Mouse (Mus musculus) natural killer cell, adult 2 months (primary cell): ENCODE measurements around the gene Lmo3.

Experiments
- DNase-seq, 2 experiments: peaks; one replicate each; pipeline ENCODE4 v3.0.0; 2022; ENCODE audit warnings: low spot score in 2 of 2

Lmo3 gene

DNA sequence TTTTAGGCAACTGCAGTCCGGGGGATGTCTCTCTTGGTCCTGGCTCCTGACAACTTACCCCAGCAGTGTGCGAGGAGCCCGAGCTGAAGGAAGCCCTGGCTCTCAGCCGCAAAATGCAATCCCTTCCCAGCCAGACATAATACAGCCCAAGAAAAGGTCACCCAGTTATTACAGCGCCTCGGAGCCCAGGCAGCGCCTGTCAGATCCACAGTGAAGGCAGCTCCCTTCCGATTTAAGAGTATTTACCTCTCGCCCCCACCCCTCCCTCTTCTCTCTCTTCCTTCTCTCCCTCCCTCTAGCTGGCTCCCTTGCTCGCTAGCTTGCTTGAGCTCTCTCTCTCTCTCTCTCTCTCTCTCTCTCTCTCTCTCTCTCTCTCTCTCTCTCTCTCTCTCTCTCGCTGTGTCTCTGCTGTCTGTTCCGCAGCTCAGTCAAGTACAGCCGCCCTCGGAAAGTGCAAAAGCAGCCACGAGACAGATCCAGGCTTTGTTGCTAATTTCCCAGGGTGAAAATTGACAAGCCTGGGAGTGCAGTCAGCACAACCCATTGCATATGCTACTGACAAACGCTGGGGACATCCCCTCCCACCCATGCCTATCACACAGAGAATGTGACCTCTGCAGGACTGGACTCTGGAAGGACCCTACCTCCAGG, 159.0 kb downstream of the Lmo3 start:
- no peak for DNase-seq

DNA sequence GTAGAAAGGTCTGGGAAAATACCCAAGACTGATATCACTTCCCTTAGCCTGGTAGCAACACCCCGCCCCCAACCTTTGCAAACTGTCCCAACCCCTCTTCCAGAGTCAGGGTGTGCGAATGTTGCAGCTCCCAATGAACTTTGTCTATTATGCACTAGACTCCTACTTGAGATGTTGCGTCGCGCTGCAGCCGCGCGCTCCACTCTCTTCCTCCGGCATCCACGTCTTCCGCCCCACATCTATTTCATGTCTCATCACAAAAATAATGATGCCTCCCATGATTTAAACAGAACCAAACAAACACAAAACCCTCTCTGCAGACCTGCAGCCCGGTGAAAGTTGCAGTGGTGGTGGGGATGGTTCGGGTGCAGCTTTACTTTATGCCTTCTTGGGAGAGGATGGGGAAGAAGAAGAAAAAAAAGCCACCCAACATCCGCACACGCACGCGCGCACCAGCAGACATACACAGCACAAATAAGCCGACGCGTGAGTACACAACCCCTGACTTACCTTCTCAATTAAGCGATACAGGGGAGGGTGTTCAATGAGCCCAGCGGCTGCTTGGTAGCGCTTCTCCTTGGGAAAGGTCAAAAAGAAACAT, 159.7 kb downstream of the Lmo3 start:
- DNase-seq = no peak

DNA sequence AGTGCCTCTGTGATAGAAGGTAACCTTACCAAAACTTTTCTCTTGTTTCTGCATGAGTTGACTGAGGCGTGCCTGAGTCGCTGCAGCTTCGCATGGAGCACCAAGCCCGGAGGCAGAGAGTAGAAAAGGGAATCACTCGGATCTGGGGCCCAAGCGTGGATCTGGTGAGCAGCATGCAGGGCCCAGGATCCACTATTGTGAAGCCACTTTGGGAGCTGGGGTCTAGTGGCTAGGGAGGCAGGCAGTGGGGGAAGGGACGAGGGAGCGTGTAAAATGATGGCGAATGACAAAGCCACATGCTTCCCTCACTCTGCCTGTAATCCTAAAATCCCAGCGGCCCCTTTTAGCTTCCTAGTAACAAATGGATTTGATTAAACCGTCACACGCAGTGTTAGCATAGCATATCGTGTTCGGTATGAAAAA, 160.6 kb downstream of the Lmo3 start:
- DNase-seq = no peak

DNA sequence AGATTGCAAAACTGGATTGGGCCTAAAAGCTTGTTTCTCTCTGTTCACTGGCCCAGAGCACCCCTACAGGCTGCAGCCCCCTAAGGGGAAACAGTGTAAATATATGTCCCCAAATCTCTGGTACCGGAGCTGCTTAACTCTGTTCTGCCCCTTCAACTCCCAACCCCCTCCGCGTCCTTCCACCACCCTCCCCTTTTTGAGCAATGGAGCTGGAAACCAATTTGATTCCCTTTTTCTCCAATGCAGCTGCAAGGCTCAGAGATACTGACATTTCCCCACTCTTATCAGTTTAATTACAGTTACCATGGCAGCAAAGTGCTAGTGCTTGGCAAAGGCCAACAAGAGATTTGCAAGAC, 161.3 kb downstream of the Lmo3 start:
- no peak for DNase-seq

DNA sequence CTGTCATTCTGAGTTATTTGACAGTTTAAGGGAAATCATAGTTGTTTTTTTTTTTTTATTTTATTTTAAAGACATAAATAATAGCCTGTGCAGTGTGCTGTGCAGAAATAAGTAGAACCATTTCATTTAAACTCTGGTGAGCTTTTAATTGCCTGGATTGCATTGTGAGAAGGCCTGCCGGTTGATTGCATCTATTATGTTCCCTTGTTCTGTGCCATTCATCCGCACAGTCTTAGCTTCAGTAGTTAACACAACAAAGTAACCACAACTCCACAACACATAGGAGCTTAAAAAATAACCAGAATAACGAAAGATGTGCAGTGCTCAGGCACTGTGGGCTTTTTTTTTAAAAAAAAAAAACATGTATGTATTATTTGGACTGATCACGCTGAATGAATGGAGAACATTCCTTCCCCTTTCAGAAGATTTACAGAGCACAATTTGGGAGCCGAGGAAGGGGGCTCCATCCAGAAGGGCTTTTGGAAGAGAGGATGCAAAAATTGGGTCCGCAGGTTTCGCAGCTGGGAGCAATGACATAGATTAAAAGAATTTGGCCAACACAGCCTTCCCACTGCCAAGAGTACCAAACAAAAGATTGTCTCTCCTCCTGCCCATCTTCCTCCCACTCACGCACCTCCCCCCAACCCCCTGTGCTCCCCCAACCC, 161.8 kb downstream of the Lmo3 start:
- no peak for DNase-seq

DNA sequence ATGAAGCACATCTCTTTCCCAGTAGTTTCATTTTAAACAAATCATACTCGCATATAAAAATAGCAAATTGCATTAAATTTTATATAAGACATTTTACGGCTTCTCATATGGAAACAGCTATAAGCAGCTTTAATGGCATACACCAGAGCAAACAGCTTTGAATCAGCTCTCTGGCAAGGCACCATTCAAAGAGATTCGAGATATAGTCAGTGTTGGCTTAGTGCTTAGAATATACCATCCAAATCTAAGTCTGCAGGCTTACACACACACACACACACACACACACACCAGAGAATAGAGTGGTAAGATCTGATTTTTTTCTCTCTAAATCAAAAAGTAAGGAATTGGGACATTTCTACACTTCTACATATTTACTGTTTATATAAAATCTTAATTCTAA, 169.7 kb downstream of the Lmo3 start:
- no peak for DNase-seq

DNA sequence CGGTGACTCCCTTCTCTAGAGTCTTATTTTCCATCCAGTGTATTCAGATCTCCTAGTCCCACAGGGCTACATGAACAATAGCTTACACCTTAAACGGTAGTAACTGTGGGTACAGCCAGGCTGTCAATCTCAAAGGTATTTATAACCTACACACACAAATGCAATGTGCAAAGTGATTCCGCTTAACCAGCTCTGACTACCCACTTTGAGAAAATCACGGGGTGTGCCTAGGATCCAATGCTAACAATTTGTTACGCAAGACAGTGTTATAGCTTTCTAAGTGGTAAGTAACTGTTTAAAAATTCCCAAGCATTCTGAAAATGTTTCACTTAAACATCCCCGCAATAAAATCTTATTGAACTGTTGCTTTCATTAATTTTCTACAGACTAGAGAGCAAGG, 179.7 kb downstream of the Lmo3 start:
- DNase-seq = no peak

DNA sequence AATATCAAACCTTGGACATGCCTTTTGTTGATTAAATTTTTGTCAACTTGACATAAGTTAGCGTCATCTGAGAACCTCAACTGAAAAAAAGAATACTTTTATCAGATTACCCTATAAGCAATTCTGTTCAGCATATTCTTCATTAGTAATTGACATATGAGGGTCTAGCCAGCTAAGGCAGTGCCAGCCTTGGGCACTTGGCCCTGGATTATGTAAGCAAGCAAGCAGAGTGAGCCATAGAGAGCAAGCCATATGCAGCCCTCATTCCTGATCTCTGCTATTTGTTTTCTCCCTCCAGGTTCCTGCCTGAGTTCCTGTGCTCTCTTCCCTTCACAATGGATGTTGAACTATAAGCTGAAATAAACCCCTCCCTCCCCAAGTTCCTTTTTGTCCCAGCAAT, 182.9 kb downstream of the Lmo3 start:
- no peak for DNase-seq

DNA sequence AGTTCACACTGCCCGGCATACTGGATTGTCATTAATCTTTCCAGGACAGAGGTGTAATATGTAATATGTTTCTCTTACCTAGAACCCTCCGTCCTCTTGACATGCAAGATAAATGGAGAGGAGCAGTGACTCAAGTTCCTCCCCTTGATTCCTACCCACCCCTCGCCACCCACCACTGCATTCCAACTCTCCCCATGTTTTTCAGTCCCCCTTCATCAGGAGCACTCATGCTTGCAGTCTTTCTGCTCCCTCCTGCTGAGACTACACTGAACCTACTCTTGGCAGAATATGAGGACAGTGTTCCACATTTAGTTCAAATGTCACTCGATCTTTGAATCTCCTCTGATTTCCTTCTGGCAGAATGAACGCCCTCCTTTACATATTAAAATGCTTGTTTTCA, 190.7 kb downstream of the Lmo3 start:
- no peak for DNase-seq

DNA sequence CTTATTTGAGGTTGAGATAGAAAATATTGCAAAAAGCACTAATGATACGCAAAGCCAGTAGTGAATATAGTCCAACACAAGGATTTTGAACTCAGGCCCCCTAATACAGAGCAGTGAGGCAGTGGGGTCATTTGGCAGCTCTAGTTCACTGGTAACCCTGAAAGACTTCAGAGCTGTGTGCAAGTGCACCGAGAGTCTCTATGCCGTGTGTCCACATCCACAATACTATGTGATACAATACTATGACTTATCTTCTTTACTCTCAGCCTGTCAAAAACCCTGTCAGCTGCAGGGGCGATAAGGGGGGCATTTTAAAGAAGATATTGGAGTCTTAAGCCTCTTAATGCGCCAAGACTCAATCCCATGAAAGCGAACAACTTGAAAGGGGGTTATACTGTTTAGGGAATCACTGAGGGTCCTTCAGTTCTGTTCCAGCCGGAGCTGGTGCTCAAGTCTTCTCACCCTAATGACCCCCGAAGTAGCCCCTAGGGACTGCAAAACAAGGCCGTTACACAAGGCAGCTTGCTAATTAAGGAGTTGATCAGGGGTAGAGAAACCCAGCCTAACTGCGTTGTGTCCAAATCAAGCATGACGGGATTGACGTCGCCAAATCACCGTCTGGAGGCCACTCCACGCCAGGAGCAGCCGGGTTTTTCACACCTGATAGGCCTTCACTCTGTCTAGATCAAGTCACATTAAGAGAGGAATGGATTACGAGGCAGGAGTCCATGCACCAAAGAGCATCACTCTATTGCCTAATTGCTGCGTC, 193.4 kb downstream of the Lmo3 start:
- no peak for DNase-seq

DNA sequence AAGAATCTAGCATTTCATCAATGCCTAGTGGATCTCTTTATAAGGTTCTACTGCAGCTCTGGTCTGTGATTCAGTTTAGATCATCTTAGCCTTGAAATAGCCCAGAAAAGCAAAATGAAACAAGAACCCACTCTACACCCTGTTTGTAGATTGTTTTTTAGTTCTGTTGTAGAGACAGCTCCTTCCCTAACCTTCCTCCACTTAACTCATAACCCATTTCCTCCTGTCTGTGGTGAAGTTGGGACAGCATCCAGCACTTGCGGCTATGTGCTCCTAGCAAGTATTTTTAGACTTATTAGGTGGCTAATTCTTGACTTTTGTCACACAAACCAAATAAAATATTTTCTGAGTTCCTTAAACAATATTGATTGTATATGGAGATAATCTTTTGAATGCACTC, 198.6 kb downstream of the Lmo3 start:
- DNase-seq = no peak

DNA sequence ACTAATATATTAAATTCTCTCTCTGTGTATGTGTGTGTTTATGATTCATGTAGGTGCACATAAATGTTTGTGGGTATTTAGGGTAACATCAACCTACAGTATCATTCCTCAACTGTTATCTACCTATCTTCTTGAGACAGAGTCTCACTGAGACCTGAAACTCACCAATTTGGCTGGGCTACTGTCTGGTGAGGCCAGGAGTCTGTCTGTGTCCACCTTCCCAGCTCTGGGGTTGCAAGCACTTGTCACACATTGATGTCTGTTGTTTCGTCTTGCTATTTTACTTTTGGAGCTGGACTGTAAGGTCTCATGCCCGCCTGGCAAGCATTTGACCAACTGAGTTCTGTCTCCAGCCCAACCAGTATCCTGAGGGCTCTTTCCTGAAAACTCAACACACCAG, 210.6 kb downstream of the Lmo3 start:
- DNase-seq = no peak

DNA sequence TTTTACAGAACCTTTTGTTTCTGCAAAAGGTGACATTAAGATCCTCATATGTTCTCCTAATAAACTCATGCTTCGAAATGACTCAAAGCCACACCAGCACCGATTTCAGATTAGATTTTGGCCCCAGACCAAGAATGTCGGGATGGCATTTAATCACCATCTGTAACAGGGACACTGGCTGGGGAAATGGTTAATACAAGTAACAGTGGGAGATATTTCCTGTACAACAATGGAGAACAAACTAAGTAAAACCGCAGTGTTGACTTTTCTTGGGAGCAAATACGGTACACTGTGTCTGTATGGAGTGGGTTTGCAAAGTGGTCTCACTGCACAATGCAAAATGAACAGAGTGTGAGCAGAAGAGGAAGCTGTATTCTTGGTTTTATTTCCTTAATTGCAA, 217.7 kb downstream of the Lmo3 start:
- DNase-seq = no peak

DNA sequence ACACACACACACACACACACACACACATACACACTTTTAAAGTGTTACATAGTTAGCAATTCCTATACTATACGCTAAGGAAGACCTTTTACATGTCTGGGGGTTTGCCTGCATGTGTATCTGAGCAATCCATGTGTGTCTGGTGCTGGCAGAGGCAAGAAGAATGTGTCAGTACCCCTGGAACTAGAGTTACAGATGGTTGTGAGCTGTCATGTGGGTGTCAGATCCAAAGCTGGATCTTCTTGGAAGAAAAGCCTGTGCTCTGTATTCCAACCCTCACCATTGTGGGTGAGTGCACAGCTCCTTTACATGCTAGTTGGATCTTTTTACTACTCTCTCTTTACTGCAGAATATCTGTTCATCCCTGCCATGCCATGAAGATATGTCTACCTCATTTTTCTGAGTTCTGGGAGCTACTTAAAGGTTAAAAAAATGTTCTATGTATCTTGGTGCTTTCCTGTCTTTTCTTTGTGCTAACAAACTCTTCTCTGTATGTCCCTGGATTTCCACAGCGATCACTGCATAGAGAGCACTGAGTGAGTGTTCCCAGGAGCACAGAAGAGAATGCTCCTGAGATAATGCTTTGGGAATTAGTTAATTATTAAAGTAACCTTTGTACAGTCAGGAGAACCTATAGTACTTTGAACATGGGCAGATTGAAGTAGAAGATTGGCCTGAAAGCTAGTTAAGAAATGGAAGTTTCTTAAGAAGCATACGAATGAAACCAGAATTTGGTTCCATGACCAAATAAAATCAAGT, 231.0 kb downstream of the Lmo3 start:
- no peak for DNase-seq

DNA sequence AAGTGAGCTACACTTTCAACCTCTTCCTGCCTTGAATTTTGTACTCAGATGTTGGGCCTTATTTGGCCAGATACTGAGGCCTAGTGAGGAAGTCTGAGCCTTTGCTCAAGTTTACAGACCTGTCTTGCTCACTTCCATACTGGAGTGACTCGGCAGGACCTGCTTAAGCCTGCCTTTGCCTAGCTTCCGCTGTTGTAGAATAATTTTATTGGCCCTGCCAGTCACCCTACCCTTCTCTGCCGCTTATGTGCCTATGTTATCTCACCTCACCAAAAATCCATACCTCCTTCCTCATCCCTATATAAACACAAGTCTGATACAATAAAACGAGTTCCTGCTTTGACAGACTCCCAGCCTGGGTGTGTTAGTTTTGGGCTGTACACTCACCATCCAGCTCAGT, 235.2 kb downstream of the Lmo3 start:
- DNase-seq = no peak

DNA sequence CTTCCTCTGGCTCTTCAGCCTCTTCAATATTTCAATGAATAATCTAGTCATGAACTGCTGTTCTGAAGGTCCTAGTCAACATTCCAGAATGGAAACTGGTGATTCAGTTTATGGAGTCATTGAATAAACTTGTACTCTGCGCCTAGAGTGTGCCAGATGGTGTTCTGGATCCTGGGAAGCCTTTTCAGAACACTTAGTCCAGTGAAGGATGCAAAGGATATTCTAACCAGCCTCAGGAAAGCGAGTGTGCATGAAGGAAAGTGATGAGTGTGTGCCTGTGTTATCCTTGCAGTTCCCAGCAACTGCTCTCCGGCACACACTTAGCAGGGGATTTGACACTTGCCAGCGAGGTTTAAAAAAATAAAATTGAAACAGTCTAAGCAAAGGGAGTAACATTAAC, 245.9 kb downstream of the Lmo3 start:
- DNase-seq = no peak

DNA sequence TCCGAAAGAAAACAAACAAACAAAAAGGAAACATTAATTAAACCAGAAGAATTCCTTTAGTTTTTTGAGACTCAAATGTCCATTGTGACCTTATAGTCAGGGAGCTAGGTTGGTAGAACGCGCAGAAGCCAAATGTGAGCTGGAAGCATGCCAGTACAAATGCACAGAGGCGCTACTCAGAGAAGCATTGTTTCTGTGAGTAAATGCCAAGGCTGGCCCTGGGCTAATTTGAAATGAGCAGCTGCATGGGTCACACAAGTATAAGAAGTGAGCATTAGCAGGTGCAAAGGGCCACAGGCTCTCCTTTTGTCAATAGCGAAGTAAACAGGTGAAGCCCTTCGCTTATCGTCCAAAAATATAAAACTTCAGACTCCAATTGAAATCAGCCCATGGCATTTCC, 247.8 kb downstream of the Lmo3 start:
- DNase-seq = no peak

DNA sequence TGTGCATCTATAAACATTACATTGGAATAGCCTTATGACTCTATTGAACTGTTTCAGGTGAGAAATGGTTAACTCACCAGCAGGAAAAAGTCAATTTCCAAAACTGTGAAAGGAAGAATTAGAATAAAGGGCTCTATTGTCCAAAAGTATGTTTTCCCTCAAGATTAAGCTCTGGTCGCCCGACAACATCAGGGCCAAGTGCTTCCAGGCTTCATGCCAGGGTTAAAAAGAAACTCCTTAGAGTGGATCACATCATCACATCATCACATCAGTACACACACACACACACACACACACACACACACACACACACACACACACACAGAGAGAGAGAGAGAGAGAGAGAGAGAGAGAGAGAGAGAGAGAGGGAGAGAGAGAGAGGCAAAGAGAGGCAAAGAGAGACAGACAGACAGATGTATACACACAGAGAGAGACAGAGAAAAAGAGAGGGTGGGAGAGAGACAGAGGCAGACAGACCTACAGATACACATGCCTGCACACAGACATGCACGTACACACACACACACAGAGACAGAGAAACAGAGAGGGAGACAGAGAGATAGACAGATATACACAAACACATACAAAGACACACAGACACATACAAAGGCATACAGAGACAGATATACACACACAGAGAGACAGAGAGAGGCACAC, 255.9 kb downstream of the Lmo3 start:
- DNase-seq = no peak

DNA sequence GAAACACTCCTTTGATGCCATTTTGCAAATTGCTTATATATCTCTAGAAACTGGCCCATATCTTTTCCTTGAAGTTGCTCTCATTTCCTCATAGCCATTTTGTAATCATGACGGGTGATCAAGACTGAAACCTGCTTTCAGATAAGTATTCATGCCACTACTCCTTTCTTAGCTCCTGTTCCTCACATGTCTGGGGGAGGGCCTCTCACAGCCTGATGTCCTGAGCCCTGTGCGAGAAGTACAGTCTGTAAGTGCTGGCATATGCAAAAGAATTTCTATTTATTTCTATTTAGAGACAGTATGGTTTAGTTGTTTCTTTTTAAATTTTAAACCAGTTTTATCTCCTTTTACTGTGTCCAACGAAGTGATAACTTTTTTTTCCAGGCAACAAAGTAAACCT, 256.6 kb downstream of the Lmo3 start:
- DNase-seq = no peak

DNA sequence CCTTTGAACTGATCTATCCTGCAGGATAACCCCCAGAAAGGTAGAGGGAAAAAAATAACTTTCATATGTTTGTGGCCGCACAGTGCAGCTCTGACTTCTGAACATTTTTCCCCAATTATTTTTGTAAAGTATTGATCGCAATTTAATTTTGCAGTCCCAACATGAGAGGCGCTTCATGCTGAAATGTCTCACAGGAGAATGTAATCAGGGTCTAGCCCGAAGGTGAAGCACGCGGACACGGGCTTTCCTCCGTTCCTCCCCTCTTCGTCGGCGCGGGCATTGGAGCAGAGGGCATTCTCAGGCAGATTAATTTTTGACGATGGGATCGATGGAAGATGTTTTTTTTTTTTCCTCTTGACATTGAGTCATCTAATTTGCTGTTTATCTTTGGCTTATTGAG, 258.4 kb downstream of the Lmo3 start:
- DNase-seq = no peak

DNA sequence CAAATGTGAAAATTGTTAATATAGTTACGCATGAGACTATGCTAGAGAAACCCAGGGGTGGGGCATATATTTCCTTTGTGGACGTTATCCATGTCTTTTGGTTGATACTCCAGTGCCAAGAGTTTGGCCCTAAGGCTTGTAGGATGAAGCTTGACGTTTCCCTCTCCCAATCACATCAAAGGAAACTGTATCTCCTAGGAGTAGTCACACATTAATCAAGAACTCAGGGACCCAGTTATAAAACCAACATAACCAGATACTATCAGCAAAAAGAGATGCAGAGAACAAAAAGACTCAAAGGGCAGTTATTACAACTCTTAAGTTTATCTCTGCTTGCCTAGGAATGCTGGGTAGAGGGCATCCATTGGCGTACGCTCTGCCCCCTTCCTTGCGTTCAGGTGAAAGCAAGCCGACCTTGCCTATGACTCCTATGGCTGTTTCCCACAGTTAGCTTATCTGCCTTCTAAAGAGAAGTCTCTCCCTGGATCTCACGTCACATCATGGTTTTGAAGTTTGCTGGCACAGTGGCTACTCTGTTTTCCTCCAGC, 261.5 kb downstream of the Lmo3 start:
- no peak for DNase-seq
